Mouse (Mus musculus) embryonic facial prominence, embryonic 10.5 days (tissue): Measurements from ENCODE around the gene Wdr18. TPM values are rescaled to one million over a fixed set of nuclear protein-coding genes. Genes with fewer than 3 reads are reported as not detected.

Experiments
- DNase-seq: peaks from one replicate; pipeline ENCODE4 v3.0.0-alpha.2; 2017; ENCODE audit warnings: low spot score
- H3K27ac ChIP-seq: fragments of 300-500 bp; sonication (generic); replicated peaks from 2 replicates; pipeline ENCODE4 v1.5.1; 2016; ENCODE audit warnings: mild to moderate bottlenecking
- H3K27me3 ChIP-seq: fragments of 300-500 bp; sonication (generic); replicated peaks from 2 replicates; pipeline ENCODE4 v1.6.1; 2016; ENCODE audit warnings: low read depth, mild to moderate bottlenecking; ENCODE audit not compliant: poor library complexity, severe bottlenecking
- H3K36me3 ChIP-seq: fragments of 300-500 bp; sonication (generic); replicated peaks from 2 replicates; pipeline ENCODE4 v1.6.1; 2016; ENCODE audit warnings: mild to moderate bottlenecking, moderate library complexity
- H3K4me1 ChIP-seq: fragments of 300-500 bp; sonication (generic); 2 replicates; pipeline ENCODE4 v1.6.1; 2016
- H3K4me3 ChIP-seq: fragments of 300-500 bp; sonication (generic); 2 replicates; pipeline ENCODE4 v1.5.1; 2016; ENCODE audit warnings: mild to moderate bottlenecking, moderate library complexity
- H3K9me3 ChIP-seq: fragments of 300-500 bp; sonication (generic); 2 replicates; pipeline ENCODE4 v1.6.1; 2016; ENCODE audit warnings: mild to moderate bottlenecking
- WGBS: fragments of 180-500 bp; shearing (Covaris S2); methylation state at CpG from one replicate; pipeline ENCODE4 v1.1.7; 2016; 5-methylcytosine and 5-hydroxymethylcytosine counted together
- polyA plus RNA-seq: library from polyadenylated mRNA; unstranded; fragments of >200 nt; fragmentation: Nextera tagmentation; extraction: Ambion mirVana; gene quantifications from 2 replicates; pipeline ENCODE4 v1.2.1, GENCODE M21; 2016

Gene Wdr18
- polyA plus RNA-seq, 1 experiment from 2014 or later = 166 TPM

GRCm38 (mm10) chr10:79976071-79976721, 16.2 kb downstream of the Wdr18 start:
- no peak overlapping the region for H3K27ac ChIP-seq
- H3K27me3 ChIP-seq = peaks cover 39% of the 10 kb centered on the region
- H3K4me3 ChIP-seq = 0 out of 2 replicates have a peak overlapping the region, but pooled peaks have one; percentile 3
- H3K36me3 ChIP-seq = peaks cover 75% of the 10 kb centered on the region
- H3K4me1 ChIP-seq = peaks cover 11% of the 10 kb centered on the region
- no peak for DNase-seq
- WGBS = 85% methylated on average over 28 of the region's 28 CpGs
- H3K9me3 ChIP-seq = no peaks in the 10 kb centered on the region; the same call in 1 of the 2 replicates

- H3K27ac ChIP-seq = no peak overlapping the region
- no peaks in the 10 kb centered on the region; the same call in 1 of the 2 replicates for H3K9me3 ChIP-seq
- 75% methylated on average over 36 of the region's 36 CpGs for WGBS
- DNase-seq = no peak
- H3K27me3 ChIP-seq = peaks cover 34% of the 10 kb centered on the region
- H3K4me1 ChIP-seq = peaks cover 12% of the 10 kb centered on the region; the same call in 1 of the 2 replicates
- H3K4me3 ChIP-seq = 0 out of 2 replicates have a peak overlapping the region, but pooled peaks have one; percentile 0
- peaks cover 80% of the 10 kb centered on the region for H3K36me3 ChIP-seq
Measured at GRCm38 (mm10) chr10:79976722-79977107, 16.8 kb downstream of the Wdr18 start.

GRCm38 (mm10) chr10:79977324-79977723, 17.4 kb downstream of the Wdr18 start:
- peaks cover 27% of the 10 kb centered on the region for H3K27me3 ChIP-seq
- WGBS = 84% methylated on average over 28 of the region's 28 CpGs
- peaks cover 82% of the 10 kb centered on the region for H3K36me3 ChIP-seq
- H3K4me3 ChIP-seq = peak overlapping the region; percentile 11; the same call in 1 of the 2 replicates
- no peak for DNase-seq
- no peak overlapping the region for H3K27ac ChIP-seq
- no peaks in the 10 kb centered on the region; the same call in 1 of the 2 replicates for H3K9me3 ChIP-seq
- peaks cover 15% of the 10 kb centered on the region for H3K4me1 ChIP-seq

GRCm38 (mm10) chr10:79978061-79978460, 18.1 kb downstream of the Wdr18 start:
- Histone ChIP-seq H3K9me3 (no peaks in the 10 kb centered on the region; the same call in 1 of the 2 replicates), H3K27me3 (peaks cover 20% of the 10 kb centered on the region), H3K27ac (no peak overlapping the region), H3K4me3 (peak overlapping the region; percentile 16; the same call in 1 of the 2 replicates), H3K36me3 (peaks cover 82% of the 10 kb centered on the region), H3K4me1 (peaks cover 22% of the 10 kb centered on the region)
- 96% methylated on average over 21 of the region's 21 CpGs for WGBS
- no peak for DNase-seq

- H3K4me1 ChIP-seq = peaks cover 29% of the 10 kb centered on the region
- peaks cover 11% of the 10 kb centered on the region; the same call in 1 of the 2 replicates for H3K27me3 ChIP-seq
- WGBS = 94% methylated on average over 22 of the region's 22 CpGs
- DNase-seq = no peak
- no peaks in the 10 kb centered on the region; the same call in 1 of the 2 replicates for H3K9me3 ChIP-seq
- peaks cover 72% of the 10 kb centered on the region for H3K36me3 ChIP-seq
- H3K27ac ChIP-seq = no peak overlapping the region
- H3K4me3 ChIP-seq = 0 out of 2 replicates have a peak overlapping the region, but pooled peaks have one; percentile 13
Measured at GRCm38 (mm10) chr10:79979401-79980155, 19.6 kb downstream of the Wdr18 start.

GRCm38 (mm10) chr10:79983205-79983604, 23.3 kb downstream of the Wdr18 start:
- Histone ChIP-seq H3K27me3 (peaks cover 16% of the 10 kb centered on the region), H3K9me3 (no peaks in the 10 kb centered on the region), H3K4me1 (peaks cover 56% of the 10 kb centered on the region), H3K4me3 (peak overlapping the region; percentile 69), H3K27ac (peak overlapping the region; percentile 92), H3K36me3 (peaks cover 35% of the 10 kb centered on the region)
- no peak for DNase-seq
- WGBS = 84% methylated on average over 5 of the region's 5 CpGs

GRCm38 (mm10) chr10:79983670-79984069, 23.7 kb downstream of the Wdr18 start:
- under 1% methylated on average over 21 of the region's 21 CpGs for WGBS
- Histone ChIP-seq H3K9me3 (no peaks in the 10 kb centered on the region), H3K27ac (peak overlapping the region; percentile 92), H3K4me1 (peaks cover 61% of the 10 kb centered on the region), H3K36me3 (peaks cover 31% of the 10 kb centered on the region), H3K27me3 (peaks cover 20% of the 10 kb centered on the region), H3K4me3 (peak overlapping the region; percentile 69)
- peak; percentile 76 for DNase-seq

- WGBS = under 1% methylated on average over 49 of the region's 49 CpGs
Measured at GRCm38 (mm10) chr10:79984195-79984816, 24.4 kb downstream of the Wdr18 start, which contains the start of gene Tmem259. Gene Tmem259 (minus strand): TSS chr10:79984330.

GRCm38 (mm10) chr10:79984871-79985270, 24.9 kb downstream of the Wdr18 start:
- Histone ChIP-seq H3K4me3 (peak overlapping the region; percentile 69), H3K27ac (peak overlapping the region; percentile 92), H3K36me3 (peaks cover 19% of the 10 kb centered on the region), H3K9me3 (no peaks in the 10 kb centered on the region), H3K27me3 (peaks cover 32% of the 10 kb centered on the region), H3K4me1 (peaks cover 70% of the 10 kb centered on the region)
- DNase-seq = peak; percentile 94
- under 1% methylated on average over 22 of the region's 22 CpGs for WGBS

More at GRCm38 (mm10) chr10:79984195-79984816, 24.4 kb downstream of the Wdr18 start, which contains the start of gene Tmem259:
- Histone ChIP-seq H3K27me3 (peaks cover 27% of the 10 kb centered on the region), H3K9me3 (no peaks in the 10 kb centered on the region), H3K27ac (peak within 1 kb of the TSS; percentile 92), H3K4me1 (peaks cover 67% of the 10 kb centered on the region), H3K4me3 (peak within 1 kb of the TSS; percentile 69), H3K36me3 (peaks cover 24% of the 10 kb centered on the region)
- DNase-seq = peak; percentile 89

- no peaks in the 10 kb centered on the region for H3K9me3 ChIP-seq
- peaks cover 72% of the 10 kb centered on the region for H3K4me1 ChIP-seq
- peak overlapping the region; percentile 69 for H3K4me3 ChIP-seq
- 5% methylated on average over 35 of the region's 35 CpGs for WGBS
- H3K27me3 ChIP-seq = peaks cover 36% of the 10 kb centered on the region
- H3K36me3 ChIP-seq = peaks cover 15% of the 10 kb centered on the region
- peak overlapping the region; percentile 92 for H3K27ac ChIP-seq
- peak; percentile 64 for DNase-seq
Measured at GRCm38 (mm10) chr10:79985334-79986231, 25.6 kb downstream of the Wdr18 start.

GRCm38 (mm10) chr10:79986232-79986878, 26.4 kb downstream of the Wdr18 start:
- Histone ChIP-seq H3K9me3 (peaks cover 4% of the 10 kb centered on the region; the same call in 1 of the 2 replicates), H3K27me3 (peaks cover 36% of the 10 kb centered on the region), H3K4me1 (peaks cover 73% of the 10 kb centered on the region), H3K27ac (peak overlapping the region; percentile 92), H3K36me3 (peaks cover 15% of the 10 kb centered on the region), H3K4me3 (peak overlapping the region; percentile 69)
- WGBS = 44% methylated on average over 6 of the region's 6 CpGs
- DNase-seq = no peak
